Mouse (Mus musculus): ENCODE measurements around the gene Atm. TPM values are rescaled to one million over a fixed set of nuclear protein-coding genes. Genes with fewer than 3 reads are reported as not detected.

Gene Atm
- polyA plus RNA-seq, 1 experiment from 2014 or later, result 10.2 TPM

GRCm38 (mm10) chr9:53422133-53422896 lies 114.2 kb downstream of the Atm start:
- WGBS, result 82% methylated on average over 9 of the region's 9 CpGs
- no peaks in the 10 kb centered on the region for H3K36me3 ChIP-seq (replicated peaks; ENCODE audit: control insufficient read depth, insufficient read depth)
- DNase-seq (ENCODE audit: low spot score) (no peak), ATAC-seq (ENCODE audit: low FRiP score) (no peak)
- H3K9ac ChIP-seq, result no peak overlapping the region
- H3K27me3 ChIP-seq (ENCODE audit: control insufficient read depth, insufficient read depth, low read length), result no peaks in the 10 kb centered on the region
- no peak overlapping the region for H3K4me3 ChIP-seq (replicated peaks; ENCODE audit: low read length)
- H3K27ac ChIP-seq, result no peak overlapping the region
- no peaks in the 10 kb centered on the region for H3K4me1 ChIP-seq (replicated peaks; ENCODE audit: control insufficient read depth, insufficient read depth, low read length)
- no peak overlapping the region for H3K4me2 ChIP-seq (replicated peaks)
- no peaks in the 10 kb centered on the region for H3K9me3 ChIP-seq (ENCODE audit: control insufficient read depth, low read length)

- ATAC-seq (ENCODE audit: low FRiP score), result no peak
- Histone ChIP-seq H3K4me3 (replicated peaks; ENCODE audit: low read length) (no peak overlapping the region), H3K27ac (no peak overlapping the region), H3K36me3 (replicated peaks; ENCODE audit: control insufficient read depth, insufficient read depth) (no peaks in the 10 kb centered on the region), H3K27me3 (ENCODE audit: control insufficient read depth, insufficient read depth, low read length) (no peaks in the 10 kb centered on the region), H3K4me1 (replicated peaks; ENCODE audit: control insufficient read depth, insufficient read depth, low read length) (peaks cover 14% of the 10 kb centered on the region), H3K4me2 (replicated peaks) (no peak overlapping the region), H3K9me3 (ENCODE audit: control insufficient read depth, low read length) (no peaks in the 10 kb centered on the region), H3K9ac (no peak overlapping the region)
- 86% methylated on average over 3 of the region's 3 CpGs for WGBS
- no peak for DNase-seq (ENCODE audit: low spot score)
Measured at GRCm38 (mm10) chr9:53409427-53409826, 127.1 kb downstream of the Atm start.

DNA sequence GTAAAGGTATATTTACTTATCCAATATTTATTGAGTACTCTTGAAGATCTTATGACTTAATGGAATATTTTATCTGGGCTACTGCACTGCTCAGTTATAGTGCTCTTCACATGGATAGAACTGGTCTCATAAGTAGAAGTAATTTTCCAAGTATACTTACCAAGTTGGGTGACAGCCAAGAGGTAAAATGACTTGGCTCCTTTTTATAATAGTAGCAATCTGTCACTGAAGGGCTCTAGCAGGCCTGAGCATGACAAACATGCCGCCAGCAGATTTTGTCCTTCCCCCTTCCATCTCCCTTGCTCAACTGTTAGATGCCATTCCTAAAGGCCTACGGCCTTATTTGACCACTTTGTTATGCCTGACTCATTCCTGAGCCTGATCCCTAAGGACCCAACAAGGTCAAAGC lies 127.6 kb downstream of the Atm start:
- no peak for ATAC-seq (ENCODE audit: low FRiP score)
- 85% methylated on average over 2 of the region's 2 CpGs for WGBS
- H3K27me3 ChIP-seq (ENCODE audit: control insufficient read depth, insufficient read depth, low read length), result no peaks in the 10 kb centered on the region

GRCm38 (mm10) chr9:53408548-53408947 lies 128.0 kb downstream of the Atm start:
- Histone ChIP-seq H3K36me3 (replicated peaks; ENCODE audit: control insufficient read depth, insufficient read depth) (no peaks in the 10 kb centered on the region), H3K9ac (no peak overlapping the region), H3K4me3 (replicated peaks; ENCODE audit: low read length) (no peak overlapping the region), H3K4me2 (replicated peaks) (no peak overlapping the region), H3K27ac (no peak overlapping the region), H3K9me3 (ENCODE audit: control insufficient read depth, low read length) (no peaks in the 10 kb centered on the region), H3K4me1 (replicated peaks; ENCODE audit: control insufficient read depth, insufficient read depth, low read length) (peaks cover 15% of the 10 kb centered on the region), H3K27me3 (ENCODE audit: control insufficient read depth, insufficient read depth, low read length) (no peaks in the 10 kb centered on the region)
- 91% methylated on average over 4 of the region's 4 CpGs for WGBS
- DNase-seq (ENCODE audit: low spot score) (no peak), ATAC-seq (ENCODE audit: low FRiP score) (no peak)

More for the DNA sequence above, 127.6 kb downstream of the Atm start:
- no peak overlapping the region for H3K27ac ChIP-seq
- no peaks in the 10 kb centered on the region for H3K9me3 ChIP-seq (ENCODE audit: control insufficient read depth, low read length)
- no peak for DNase-seq (ENCODE audit: low spot score)
- H3K9ac ChIP-seq, result no peak overlapping the region
- H3K36me3 ChIP-seq (replicated peaks; ENCODE audit: control insufficient read depth, insufficient read depth), result no peaks in the 10 kb centered on the region
- no peak overlapping the region for H3K4me3 ChIP-seq (replicated peaks; ENCODE audit: low read length)
- H3K4me1 ChIP-seq (replicated peaks; ENCODE audit: control insufficient read depth, insufficient read depth, low read length), result peaks cover 15% of the 10 kb centered on the region
- H3K4me2 ChIP-seq (replicated peaks), result no peak overlapping the region

DNA sequence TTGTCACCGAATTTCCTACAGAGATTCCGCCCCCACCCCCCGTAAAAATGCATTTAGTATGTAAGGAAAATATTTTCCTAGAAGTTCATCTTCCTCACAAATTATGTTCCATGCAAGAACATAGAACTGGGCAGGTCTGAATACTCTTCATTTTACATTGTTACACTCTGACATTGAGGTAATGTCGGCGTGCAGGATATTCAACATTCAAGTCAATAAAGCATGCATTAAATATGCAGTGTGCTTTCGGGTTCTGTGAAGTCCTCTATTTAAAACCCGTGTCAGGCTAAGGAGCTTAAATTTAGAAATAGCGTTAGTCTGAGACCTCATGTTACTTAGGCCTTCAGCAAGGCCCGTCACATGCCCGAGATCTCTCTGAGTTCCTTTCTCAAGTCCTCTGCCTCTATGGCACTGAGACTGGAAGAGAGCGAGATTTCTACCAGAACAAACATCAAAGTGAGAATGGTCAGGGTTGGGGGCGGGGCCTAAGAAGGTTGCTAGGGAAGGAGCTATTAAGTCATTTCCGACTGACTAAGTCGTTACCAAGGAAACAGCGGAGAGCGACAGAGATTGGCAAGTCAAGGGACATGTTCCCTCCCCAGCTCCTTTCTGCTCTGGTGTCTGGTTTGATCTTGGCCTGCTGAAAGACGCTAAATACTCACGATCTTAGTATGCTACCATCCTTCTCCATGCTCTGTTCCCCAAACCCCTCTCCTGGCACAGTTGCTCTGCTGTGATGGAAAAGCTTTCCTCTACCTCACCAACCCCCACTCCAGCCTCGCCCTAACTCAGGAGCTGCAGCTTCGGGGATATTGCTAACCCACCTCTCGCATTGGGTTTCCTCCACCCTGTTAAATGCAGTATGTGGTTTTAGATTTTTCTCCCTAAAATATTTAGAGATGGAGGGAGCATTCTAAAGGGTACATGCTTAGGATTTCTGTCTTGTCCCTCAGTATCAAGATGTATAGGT lies 131.5 kb downstream of the Atm start:
- H3K27ac ChIP-seq, result peak overlapping the region; percentile 89
- H3K27me3 ChIP-seq (ENCODE audit: control insufficient read depth, insufficient read depth, low read length), result no peaks in the 10 kb centered on the region
- H3K9ac ChIP-seq, result peak overlapping the region; percentile 57
- peak; percentile 94 for ATAC-seq (ENCODE audit: low FRiP score)
- H3K4me3 ChIP-seq (replicated peaks; ENCODE audit: low read length), result peak overlapping the region; percentile 34
- DNase-seq (ENCODE audit: low spot score), result peak; percentile 91
- peak overlapping the region; percentile 55 for H3K4me2 ChIP-seq (replicated peaks)
- 23% methylated on average over 21 of the region's 21 CpGs for WGBS
- H3K9me3 ChIP-seq (ENCODE audit: control insufficient read depth, low read length), result no peaks in the 10 kb centered on the region
- no peaks in the 10 kb centered on the region for H3K36me3 ChIP-seq (replicated peaks; ENCODE audit: control insufficient read depth, insufficient read depth)
- peaks cover 27% of the 10 kb centered on the region for H3K4me1 ChIP-seq (replicated peaks; ENCODE audit: control insufficient read depth, insufficient read depth, low read length)

DNA sequence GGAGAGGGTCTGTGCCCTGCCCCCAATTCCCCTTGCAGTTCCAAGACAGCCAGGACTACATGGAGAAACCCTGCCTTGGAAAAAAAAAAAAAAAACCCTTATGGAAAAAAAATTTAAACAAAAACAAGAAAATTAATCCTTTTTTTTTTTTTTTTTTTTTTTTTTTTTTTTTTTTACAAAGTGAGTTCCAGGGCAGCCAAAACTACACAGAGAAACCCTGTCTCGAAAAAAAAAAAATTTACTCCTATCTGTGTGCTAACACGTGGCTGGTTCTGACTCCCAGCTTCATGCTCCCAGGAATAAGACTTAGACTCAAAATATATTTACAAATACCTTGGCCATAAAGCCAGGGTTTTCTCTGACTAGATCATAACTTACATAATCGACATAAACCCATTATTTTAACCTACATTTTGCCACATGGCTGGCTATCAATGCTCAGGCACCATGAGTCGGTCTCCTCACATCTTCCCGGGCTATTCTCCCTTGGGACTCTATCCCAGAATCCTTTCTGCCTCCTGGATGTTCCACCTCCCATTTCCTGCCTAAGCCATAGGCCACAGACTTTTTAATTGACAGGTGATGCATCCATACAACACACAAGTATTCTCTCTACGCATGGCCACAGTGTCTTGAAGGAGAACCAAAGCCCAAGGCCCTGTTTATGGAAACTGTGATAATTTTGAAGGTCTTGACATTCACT lies 132.3 kb downstream of the Atm start:
- no peak for DNase-seq (ENCODE audit: low spot score)
- Histone ChIP-seq H3K27ac (peak overlapping the region; percentile 89), H3K4me2 (replicated peaks) (peak overlapping the region; percentile 55), H3K4me3 (replicated peaks; ENCODE audit: low read length) (no peak overlapping the region), H3K36me3 (replicated peaks; ENCODE audit: control insufficient read depth, insufficient read depth) (no peaks in the 10 kb centered on the region), H3K9ac (no peak overlapping the region), H3K4me1 (replicated peaks; ENCODE audit: control insufficient read depth, insufficient read depth, low read length) (peaks cover 27% of the 10 kb centered on the region), H3K27me3 (ENCODE audit: control insufficient read depth, insufficient read depth, low read length) (no peaks in the 10 kb centered on the region), H3K9me3 (ENCODE audit: control insufficient read depth, low read length) (no peaks in the 10 kb centered on the region)
- no peak for ATAC-seq (ENCODE audit: low FRiP score)
- 79% methylated on average over 6 of the region's 6 CpGs for WGBS

GRCm38 (mm10) chr9:53402991-53403390 lies 133.5 kb downstream of the Atm start:
- WGBS, result 59% methylated on average over 8 of the region's 8 CpGs
- H3K4me1 ChIP-seq (replicated peaks; ENCODE audit: control insufficient read depth, insufficient read depth, low read length), result peaks cover 27% of the 10 kb centered on the region
- peak overlapping the region; percentile 38 for H3K4me2 ChIP-seq (replicated peaks)
- H3K4me3 ChIP-seq (replicated peaks; ENCODE audit: low read length), result no peak overlapping the region
- H3K9me3 ChIP-seq (ENCODE audit: control insufficient read depth, low read length), result no peaks in the 10 kb centered on the region
- H3K9ac ChIP-seq, result no peak overlapping the region
- H3K36me3 ChIP-seq (replicated peaks; ENCODE audit: control insufficient read depth, insufficient read depth), result no peaks in the 10 kb centered on the region
- ATAC-seq (ENCODE audit: low FRiP score) (no peak), DNase-seq (ENCODE audit: low spot score) (peak; percentile 50)
- H3K27me3 ChIP-seq (ENCODE audit: control insufficient read depth, insufficient read depth, low read length), result no peaks in the 10 kb centered on the region
- peak overlapping the region; percentile 48 for H3K27ac ChIP-seq

DNA sequence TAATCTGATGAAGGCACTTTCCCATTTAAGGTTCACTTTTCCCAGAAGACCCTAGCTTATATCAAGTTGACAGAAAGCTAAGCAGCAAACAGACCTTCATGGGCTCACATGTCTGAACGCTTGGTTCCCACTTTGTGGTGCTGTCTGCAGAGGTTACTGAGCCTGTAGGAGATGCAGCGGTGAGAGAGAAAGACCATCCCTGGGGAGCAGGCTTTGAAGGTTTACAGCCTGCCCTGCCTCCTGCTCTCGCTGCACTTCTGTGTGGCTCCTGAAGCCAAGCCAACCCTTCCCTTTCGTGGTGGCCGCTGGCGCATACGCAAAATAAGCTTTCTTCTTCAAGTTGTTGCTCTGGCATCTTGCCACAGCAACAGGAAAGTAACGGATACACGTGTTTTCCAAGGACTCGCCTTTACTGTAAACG lies 134.2 kb downstream of the Atm start, which contains the start of gene 4930550C14Rik:
Gene 4930550C14Rik (plus strand): TSS at position 35 of the 421 bp plus-strand sequence.
- 22% methylated on average over 11 of the region's 11 CpGs for WGBS
- Histone ChIP-seq H3K27me3 (ENCODE audit: control insufficient read depth, insufficient read depth, low read length) (no peaks in the 10 kb centered on the region), H3K27ac (peak within 1 kb of the TSS; percentile 48), H3K4me3 (replicated peaks; ENCODE audit: low read length) (no peak within 1 kb of the TSS), H3K4me2 (replicated peaks) (peak within 1 kb of the TSS; percentile 38), H3K9ac (no peak within 1 kb of the TSS), H3K36me3 (replicated peaks; ENCODE audit: control insufficient read depth, insufficient read depth) (no peaks in the 10 kb centered on the region), H3K9me3 (ENCODE audit: control insufficient read depth, low read length) (no peaks in the 10 kb centered on the region), H3K4me1 (replicated peaks; ENCODE audit: control insufficient read depth, insufficient read depth, low read length) (peaks cover 27% of the 10 kb centered on the region)
- peak; percentile 28 for DNase-seq (ENCODE audit: low spot score)
- no peak for ATAC-seq (ENCODE audit: low FRiP score)

- no peaks in the 10 kb centered on the region for H3K9me3 ChIP-seq (ENCODE audit: control insufficient read depth, low read length)
- no peak for ATAC-seq (ENCODE audit: low FRiP score)
- H3K27me3 ChIP-seq (ENCODE audit: control insufficient read depth, insufficient read depth, low read length), result no peaks in the 10 kb centered on the region
- H3K9ac ChIP-seq, result no peak overlapping the region
- DNase-seq (ENCODE audit: low spot score), result no peak
- no peaks in the 10 kb centered on the region for H3K36me3 ChIP-seq (replicated peaks; ENCODE audit: control insufficient read depth, insufficient read depth)
- peaks cover 27% of the 10 kb centered on the region for H3K4me1 ChIP-seq (replicated peaks; ENCODE audit: control insufficient read depth, insufficient read depth, low read length)
- 87% methylated on average over 8 of the region's 8 CpGs for WGBS
- no peak overlapping the region for H3K4me3 ChIP-seq (replicated peaks; ENCODE audit: low read length)
- H3K4me2 ChIP-seq (replicated peaks), result no peak overlapping the region
- no peak overlapping the region for H3K27ac ChIP-seq
Measured at GRCm38 (mm10) chr9:53401146-53401545, 135.4 kb downstream of the Atm start.

Measured in hindbrain, embryonic 14.5 days (tissue).